Mouse (Mus musculus) forebrain, embryonic 14.5 days (tissue): ENCODE measurements at regions not wholly inside any gene's neighbourhood (a gene's known extent, or its start where the extent isn't known, plus 50 kb on each side); places are given as distances from the start of the nearest gene placed in this dataset.

Experiments used
- ATAC-seq: fragments of 200-750 bp; cut with Nextera tagmentation; 2 replicates; pipeline ENCODE4 v1.8.0; 2017; ENCODE audit warnings: mild to moderate bottlenecking, moderate library complexity
- DNase-seq: peaks from one replicate; pipeline ENCODE4 v3.0.0-alpha.2; 2015; ENCODE audit warnings: low spot score
- H3K27ac ChIP-seq: fragments of 300-500 bp; sonication (generic); 2 replicates; pipeline ENCODE4 v1.5.1; 2014; ENCODE audit warnings: low read depth, mild to moderate bottlenecking, control low read depth, low read length, moderate library complexity
- H3K27me3 ChIP-seq: fragments of 300-500 bp; sonication (generic); replicated peaks from 2 replicates; pipeline ENCODE4 v1.6.1; 2014; ENCODE audit warnings: low read length, control low read depth, mixed read lengths; ENCODE audit not compliant: control insufficient read depth, insufficient read depth
- H3K36me3 ChIP-seq: fragments of 300-500 bp; sonication (generic); 2 replicates; pipeline ENCODE4 v1.6.1; 2014; ENCODE audit warnings: low read length, control low read depth; ENCODE audit not compliant: control insufficient read depth, insufficient read depth
- H3K4me1 ChIP-seq: fragments of 300-500 bp; sonication (generic); 2 replicates; pipeline ENCODE4 v1.6.1; 2014; ENCODE audit warnings: antibody characterized with exemption, low read length, control low read depth; ENCODE audit not compliant: control insufficient read depth, insufficient read depth
- H3K4me2 ChIP-seq: fragments of 300-500 bp; sonication (generic); 2 replicates; pipeline ENCODE4 v1.6.1; 2014; ENCODE audit warnings: mild to moderate bottlenecking, control low read depth, low read length
- H3K4me3 ChIP-seq: fragments of 300-500 bp; sonication (generic); 2 replicates; pipeline ENCODE4 v1.5.1; 2014; ENCODE audit warnings: low read depth, low read length, control low read depth
- H3K9ac ChIP-seq: fragments of 300-500 bp; sonication (generic); 2 replicates; pipeline ENCODE4 v1.6.1; 2014; ENCODE audit warnings: mild to moderate bottlenecking, low read length, control low read depth, moderate library complexity
- H3K9me3 ChIP-seq: fragments of 300-500 bp; sonication (generic); replicated peaks from 2 replicates; pipeline ENCODE4 v1.6.1; 2016; ENCODE audit warnings: low read length, control low read depth, mixed read lengths; ENCODE audit not compliant: control insufficient read depth
- WGBS: fragments of 180-500 bp; shearing (Covaris S2); extraction: QIAGEN DNeasy Blood & Tissue Kit; methylation state at CpG from one replicate; pipeline ENCODE4 v1.1.7; 2014; 5-methylcytosine and 5-hydroxymethylcytosine counted together

DNA sequence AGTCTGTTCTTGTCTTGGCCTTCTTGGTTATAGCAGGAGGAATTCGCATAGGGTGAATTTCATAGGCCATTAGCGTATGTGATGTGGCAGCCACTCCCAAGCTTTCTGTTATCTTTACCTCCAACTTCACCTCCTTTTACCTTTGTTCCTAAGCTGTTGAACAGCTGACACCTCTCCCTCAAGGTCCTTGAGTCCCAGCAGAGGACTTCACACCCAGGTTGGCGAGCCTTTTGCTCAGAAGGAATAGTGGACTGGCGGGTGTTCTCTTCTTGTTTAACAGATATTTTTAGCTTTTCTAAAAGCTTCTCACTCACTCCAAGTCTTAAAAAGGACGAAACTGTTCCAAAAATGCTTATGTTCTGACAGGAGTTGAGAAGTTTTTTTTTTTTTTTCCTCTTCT, 303.4 kb upstream of the Id2 start:
- DNase-seq (no peak), ATAC-seq (no peak)
- no peaks in the 10 kb centered on the region for H3K4me1 ChIP-seq
- no peak overlapping the region for H3K27ac ChIP-seq
- H3K4me2 ChIP-seq: no peak overlapping the region
- H3K27me3 ChIP-seq: no peaks in the 10 kb centered on the region
- no peaks in the 10 kb centered on the region for H3K9me3 ChIP-seq
- WGBS: 89% methylated on average over 5 of the region's 5 CpGs
- H3K4me3 ChIP-seq: no peak overlapping the region
- no peaks in the 10 kb centered on the region for H3K36me3 ChIP-seq
- no peak overlapping the region for H3K9ac ChIP-seq

DNA sequence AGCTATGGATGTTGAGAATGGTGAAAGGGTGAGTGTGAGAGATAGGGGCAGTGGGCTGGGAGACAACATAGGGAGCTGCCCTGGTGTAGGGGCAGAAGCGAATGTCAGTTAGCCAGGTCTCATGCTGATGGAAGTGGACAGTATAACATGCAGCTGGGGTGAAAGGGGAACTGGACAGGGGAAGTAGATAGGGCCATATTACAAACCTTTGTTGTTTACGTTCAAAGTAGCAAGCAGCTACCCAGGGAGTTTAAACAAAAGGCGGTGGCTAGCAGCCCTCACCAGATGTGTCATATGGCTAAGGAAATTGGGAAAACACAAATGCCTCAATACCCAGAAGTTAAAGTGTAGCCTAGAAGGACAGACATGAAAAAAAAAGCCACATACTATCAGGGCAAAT, 301.8 kb upstream of the Id2 start:
- no peaks in the 10 kb centered on the region for H3K27me3 ChIP-seq
- no peaks in the 10 kb centered on the region for H3K9me3 ChIP-seq
- H3K27ac ChIP-seq: no peak overlapping the region
- no peaks in the 10 kb centered on the region for H3K36me3 ChIP-seq
- no peak overlapping the region for H3K4me2 ChIP-seq
- H3K9ac ChIP-seq: no peak overlapping the region
- no peaks in the 10 kb centered on the region for H3K4me1 ChIP-seq
- ATAC-seq (no peak), DNase-seq (no peak)
- WGBS: 89% methylated on average over 3 of the region's 3 CpGs
- H3K4me3 ChIP-seq: no peak overlapping the region

DNA sequence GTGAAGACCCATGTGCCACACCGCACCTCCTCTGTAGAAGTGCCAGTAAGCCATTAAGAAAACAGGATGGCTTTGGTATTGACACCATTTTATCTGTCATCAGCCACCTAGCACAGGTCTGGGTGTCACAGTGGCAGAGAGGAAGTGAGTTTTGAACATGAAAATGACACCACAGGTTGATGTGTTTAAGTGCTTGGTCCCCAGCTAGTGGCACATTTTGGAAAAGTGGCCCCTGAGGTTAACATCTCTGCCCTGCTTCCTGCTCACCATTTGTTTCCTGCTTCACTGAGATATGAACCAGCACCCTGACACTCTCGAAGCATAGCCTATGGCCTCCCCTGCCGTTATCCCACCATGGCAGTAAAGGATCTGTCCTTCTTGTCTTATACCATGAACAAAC, 297.4 kb upstream of the Id2 start:
- Histone ChIP-seq H3K27ac (no peak overlapping the region), H3K4me3 (no peak overlapping the region), H3K9me3 (no peaks in the 10 kb centered on the region), H3K27me3 (no peaks in the 10 kb centered on the region), H3K9ac (no peak overlapping the region), H3K4me1 (no peaks in the 10 kb centered on the region), H3K4me2 (no peak overlapping the region), H3K36me3 (no peaks in the 10 kb centered on the region)
- DNase-seq (no peak), ATAC-seq (no peak)
- 92% methylated on average over 3 of the region's 3 CpGs for WGBS

DNA sequence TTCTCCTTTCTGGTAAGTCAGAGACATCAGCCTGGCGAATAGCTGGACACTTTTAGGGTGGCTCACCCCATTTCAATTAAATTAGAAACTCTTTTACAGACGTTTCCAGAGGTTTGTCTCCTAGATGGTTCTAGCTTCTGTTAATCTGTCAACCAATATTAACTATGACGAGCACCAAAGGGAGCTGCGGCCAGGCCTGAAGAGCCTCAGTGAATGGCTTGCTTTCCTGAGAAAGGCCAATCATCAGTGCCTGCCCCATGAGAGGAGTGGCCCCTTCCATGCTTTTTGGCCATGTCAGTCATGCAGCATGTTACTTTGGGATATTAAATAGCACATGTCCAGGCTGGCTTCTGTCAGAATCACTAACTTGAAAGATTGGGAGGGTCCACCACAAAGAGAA, 296.6 kb upstream of the Id2 start:
- Histone ChIP-seq H3K27ac (no peak overlapping the region), H3K4me1 (no peaks in the 10 kb centered on the region), H3K4me3 (no peak overlapping the region), H3K27me3 (no peaks in the 10 kb centered on the region), H3K4me2 (no peak overlapping the region), H3K9me3 (no peaks in the 10 kb centered on the region), H3K9ac (no peak overlapping the region), H3K36me3 (no peaks in the 10 kb centered on the region)
- ATAC-seq (no peak), DNase-seq (no peak)
- 82% methylated on average over 4 of the region's 4 CpGs for WGBS

DNA sequence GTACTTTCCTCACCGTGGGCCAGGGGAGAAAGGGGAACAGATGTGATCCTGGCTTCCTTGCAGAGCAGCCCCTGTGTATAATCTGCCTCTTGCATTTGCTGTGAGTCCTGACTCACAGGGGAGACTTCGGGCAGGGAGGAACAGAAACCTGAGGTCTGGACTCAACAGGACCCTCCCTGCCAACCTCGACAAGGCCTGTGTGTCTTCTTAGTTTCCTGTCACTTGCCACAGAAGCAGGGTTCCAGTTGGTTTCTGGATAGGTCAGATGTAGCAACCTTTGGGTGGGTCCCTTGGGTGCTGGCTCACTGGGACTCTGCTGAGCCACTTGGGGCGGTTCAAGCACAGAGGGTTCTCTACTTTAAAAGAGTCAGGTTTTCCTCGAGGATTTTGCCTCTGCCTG, 292.3 kb upstream of the Id2 start:
- H3K27me3 ChIP-seq: no peaks in the 10 kb centered on the region
- no peaks in the 10 kb centered on the region for H3K4me1 ChIP-seq
- 87% methylated on average over 5 of the region's 5 CpGs for WGBS
- H3K36me3 ChIP-seq: no peaks in the 10 kb centered on the region
- no peak overlapping the region for H3K27ac ChIP-seq
- H3K9ac ChIP-seq: no peak overlapping the region
- no peak for ATAC-seq
- DNase-seq: no peak
- H3K4me3 ChIP-seq: no peak overlapping the region
- H3K9me3 ChIP-seq: no peaks in the 10 kb centered on the region
- H3K4me2 ChIP-seq: no peak overlapping the region

DNA sequence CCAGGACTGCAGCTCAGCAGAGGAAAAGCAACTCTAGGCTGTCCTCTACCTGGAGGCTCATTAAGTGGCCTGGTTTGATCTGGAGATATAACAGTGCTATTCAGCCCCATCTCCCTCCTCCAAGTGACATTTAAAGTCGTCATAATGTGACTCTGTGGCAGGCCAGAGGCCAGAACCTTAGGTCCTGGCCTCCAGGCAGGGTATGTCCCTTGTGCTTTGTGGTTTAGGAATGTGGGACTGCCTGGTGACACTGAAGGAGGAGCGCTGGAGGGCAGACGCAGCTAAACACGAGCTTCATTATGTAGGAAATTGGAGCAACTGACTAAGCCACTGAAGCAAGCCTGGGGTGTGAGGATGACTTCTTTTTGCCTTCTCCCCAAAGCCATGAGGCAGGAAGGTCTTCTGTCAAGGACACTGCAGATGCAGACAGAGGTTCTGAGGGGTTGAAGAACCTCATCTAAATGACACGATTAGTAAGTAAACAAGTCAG, 290.9 kb upstream of the Id2 start:
- no peaks in the 10 kb centered on the region for H3K27me3 ChIP-seq
- H3K27ac ChIP-seq: no peak overlapping the region
- DNase-seq: no peak
- no peak overlapping the region for H3K4me3 ChIP-seq
- WGBS: 65% methylated on average over 5 of the region's 5 CpGs
- H3K36me3 ChIP-seq: no peaks in the 10 kb centered on the region
- H3K4me1 ChIP-seq: no peaks in the 10 kb centered on the region
- no peak overlapping the region for H3K9ac ChIP-seq
- ATAC-seq: no peak
- no peaks in the 10 kb centered on the region for H3K9me3 ChIP-seq
- H3K4me2 ChIP-seq: no peak overlapping the region

DNA sequence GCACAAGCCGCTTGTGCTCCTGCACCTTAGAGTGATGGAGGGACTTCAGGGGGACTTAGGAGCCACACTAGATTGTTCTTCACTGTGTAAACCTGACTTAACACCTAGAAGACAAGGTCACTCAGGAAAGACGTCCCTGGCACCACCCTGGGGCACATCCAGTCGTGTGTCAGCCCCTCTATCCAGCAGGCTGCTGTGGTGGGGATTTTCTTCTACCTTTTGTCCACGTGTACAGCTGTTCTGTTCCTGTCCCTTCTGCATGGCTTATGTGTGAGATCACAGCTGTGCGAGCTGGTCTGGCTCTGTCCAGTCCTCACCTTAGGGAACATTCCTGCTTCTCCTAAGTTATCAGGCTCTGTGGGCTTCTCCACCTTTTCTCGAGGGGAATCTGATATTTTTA, 286.0 kb upstream of the Id2 start:
- H3K27ac ChIP-seq: no peak overlapping the region
- H3K9me3 ChIP-seq: no peaks in the 10 kb centered on the region
- no peak overlapping the region for H3K9ac ChIP-seq
- no peaks in the 10 kb centered on the region for H3K36me3 ChIP-seq
- DNase-seq: no peak
- H3K4me3 ChIP-seq: no peak overlapping the region
- no peak for ATAC-seq
- H3K4me1 ChIP-seq: no peaks in the 10 kb centered on the region
- H3K4me2 ChIP-seq: no peak overlapping the region
- 80% methylated on average over 6 of the region's 6 CpGs for WGBS
- H3K27me3 ChIP-seq: no peaks in the 10 kb centered on the region

DNA sequence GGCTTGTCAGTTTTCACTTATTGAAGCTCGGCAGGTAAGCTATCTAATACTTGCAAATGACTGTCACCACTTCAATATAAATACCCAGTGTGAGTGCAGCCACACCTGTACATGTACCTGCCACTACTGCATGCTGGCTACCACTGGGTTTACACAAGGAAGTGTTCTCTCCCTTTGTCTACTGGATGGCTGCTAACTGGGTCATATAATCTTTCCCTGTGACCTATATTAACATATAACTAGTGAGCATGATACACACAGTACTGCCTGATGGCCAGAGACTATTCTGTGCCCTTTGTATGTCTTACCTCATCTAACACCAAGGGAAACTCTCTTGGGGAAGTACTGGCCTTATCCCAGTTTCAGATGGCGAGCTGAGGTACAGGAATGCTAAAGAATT, 285.5 kb upstream of the Id2 start:
- Histone ChIP-seq H3K27me3 (no peaks in the 10 kb centered on the region), H3K4me2 (no peak overlapping the region), H3K4me3 (no peak overlapping the region), H3K36me3 (no peaks in the 10 kb centered on the region), H3K27ac (no peak overlapping the region), H3K9me3 (no peaks in the 10 kb centered on the region), H3K9ac (no peak overlapping the region), H3K4me1 (no peaks in the 10 kb centered on the region)
- ATAC-seq (no peak), DNase-seq (no peak)
- WGBS: 91% methylated on average over 2 of the region's 2 CpGs

DNA sequence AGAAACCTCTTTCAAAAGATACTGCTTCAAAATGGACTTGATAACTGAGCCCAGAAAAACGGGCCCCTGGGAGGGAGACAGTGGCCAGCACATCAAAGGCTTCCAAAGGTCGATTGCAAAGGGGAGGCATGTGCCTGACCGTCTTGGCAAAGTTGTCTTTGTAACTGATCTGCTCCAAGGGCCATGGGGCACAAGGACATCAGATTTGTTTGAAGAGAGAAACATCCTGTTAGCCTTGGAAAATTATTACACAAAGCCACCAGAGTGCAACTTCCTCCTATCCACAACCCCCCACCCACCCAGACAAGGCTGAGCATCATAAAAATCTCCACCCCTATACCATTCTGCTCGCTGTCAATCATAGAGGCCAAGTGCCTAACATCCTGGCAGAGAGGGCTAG, 284.7 kb upstream of the Id2 start:
- Histone ChIP-seq H3K27me3 (no peaks in the 10 kb centered on the region), H3K9me3 (no peaks in the 10 kb centered on the region), H3K9ac (no peak overlapping the region), H3K4me1 (no peaks in the 10 kb centered on the region; the same call in 1 of the 2 replicates), H3K4me2 (no peak overlapping the region), H3K4me3 (no peak overlapping the region), H3K27ac (no peak overlapping the region), H3K36me3 (no peaks in the 10 kb centered on the region)
- ATAC-seq (no peak), DNase-seq (no peak)
- WGBS: 68% methylated on average over 4 of the region's 4 CpGs

DNA sequence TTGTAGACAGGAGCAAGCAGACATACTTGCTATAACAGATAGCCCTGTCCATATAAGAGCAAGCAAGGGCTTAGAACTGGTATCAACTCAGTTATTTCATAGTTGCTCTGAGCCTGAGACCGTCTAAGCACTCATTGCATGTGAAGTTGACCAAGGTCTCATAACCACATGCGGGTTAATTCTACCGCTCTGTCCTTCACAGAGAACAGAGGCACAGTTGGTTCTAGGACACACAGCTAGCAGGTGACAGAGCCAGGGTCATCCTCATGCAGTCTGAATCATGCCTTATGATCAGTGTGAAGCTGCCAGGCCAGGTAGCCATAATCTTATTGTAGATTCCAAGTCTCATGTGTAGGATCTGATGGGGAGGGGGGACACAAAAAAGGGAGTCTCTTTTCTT, 283.1 kb upstream of the Id2 start:
- no peaks in the 10 kb centered on the region for H3K27me3 ChIP-seq
- H3K4me1 ChIP-seq: no peaks in the 10 kb centered on the region; the same call in 1 of the 2 replicates
- ATAC-seq: no peak
- H3K4me3 ChIP-seq: no peak overlapping the region
- H3K9me3 ChIP-seq: no peaks in the 10 kb centered on the region
- H3K9ac ChIP-seq: no peak overlapping the region
- DNase-seq: no peak
- no peak overlapping the region for H3K27ac ChIP-seq
- 95% methylated on average over 3 of the region's 3 CpGs for WGBS
- H3K36me3 ChIP-seq: no peaks in the 10 kb centered on the region
- H3K4me2 ChIP-seq: no peak overlapping the region
